Mouse (Mus musculus): ENCODE measurements around the gene Spint2. TPM values are rescaled to one million over a fixed set of nuclear protein-coding genes. Genes with fewer than 3 reads are reported as not detected.
A peak's percentile ranks its signal among the peaks of the same experiment; 100 is the strongest.

Gene Spint2
- polyA plus RNA-seq, 1 experiment from 2014 or later, result 522 TPM

DNA sequence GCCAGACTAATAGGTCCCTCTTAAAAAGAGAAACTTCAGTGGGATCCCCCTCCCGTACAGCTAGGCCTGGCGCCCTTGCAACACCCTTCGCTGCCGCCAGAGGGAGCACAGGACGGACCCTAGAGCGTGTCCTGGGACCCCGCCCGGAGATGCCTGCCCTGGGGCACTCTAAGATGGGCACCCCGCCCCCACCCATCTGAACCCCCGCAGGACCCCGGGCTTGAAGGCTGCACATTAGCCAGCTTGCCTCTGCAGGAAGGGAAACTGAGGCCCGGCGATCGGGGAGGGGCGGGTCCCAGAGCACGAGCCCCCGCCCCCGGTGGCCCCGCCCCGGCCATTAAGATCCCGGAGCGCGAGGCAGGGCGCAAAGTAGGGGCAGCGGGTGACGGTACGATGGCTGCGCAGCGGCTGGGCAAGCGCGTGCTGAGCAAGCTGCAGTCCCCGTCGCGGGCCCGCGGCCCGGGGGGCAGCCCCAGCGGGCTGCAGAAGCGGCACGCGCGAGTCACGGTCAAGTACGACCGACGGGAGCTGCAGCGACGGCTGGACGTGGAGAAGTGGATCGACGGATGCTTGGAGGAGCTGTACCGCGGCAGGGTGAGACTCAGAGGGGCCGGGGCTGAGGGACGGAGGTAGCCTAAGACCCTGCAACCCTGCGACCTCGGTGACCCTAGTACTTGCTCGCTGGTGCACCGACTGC lies 7.4 kb upstream of the Spint2 start, which contains the start of gene Ppp1r14a:
TSS of gene Ppp1r14a (plus strand) at position 367 of the 697 bp plus-strand sequence.
- Histone ChIP-seq H3K27ac (ENCODE audit: low read depth) (peak within 1 kb of the TSS; percentile 91), H3K4me3 (ENCODE audit: low read depth, low read length) (peak within 1 kb of the TSS; percentile 65), H3K27me3 (replicated peaks; ENCODE audit: control insufficient read depth, insufficient read depth, low read length) (no peaks in the 10 kb centered on the region), H3K9me3 (ENCODE audit: control insufficient read depth, low read length) (no peaks in the 10 kb centered on the region), H3K9ac (ENCODE audit: low read length) (peak within 1 kb of the TSS; percentile 62), H3K36me3 (ENCODE audit: control insufficient read depth, insufficient read depth, low read length) (no peaks in the 10 kb centered on the region), H3K4me2 (ENCODE audit: low read length) (peak within 1 kb of the TSS; percentile 66), H3K4me1 (replicated peaks; ENCODE audit: control insufficient read depth, insufficient read depth, low read length) (peaks cover 39% of the 10 kb centered on the region)
- ATAC-seq (replicated peaks; ENCODE audit: low FRiP score, low TSS enrichment, low read depth) (peak; percentile 40; the same call in 1 of the 2 replicates), DNase-seq (ENCODE audit: low spot score) (peak; percentile 95)
- WGBS, result 2% methylated on average over 53 of the region's 59 CpGs

DNA sequence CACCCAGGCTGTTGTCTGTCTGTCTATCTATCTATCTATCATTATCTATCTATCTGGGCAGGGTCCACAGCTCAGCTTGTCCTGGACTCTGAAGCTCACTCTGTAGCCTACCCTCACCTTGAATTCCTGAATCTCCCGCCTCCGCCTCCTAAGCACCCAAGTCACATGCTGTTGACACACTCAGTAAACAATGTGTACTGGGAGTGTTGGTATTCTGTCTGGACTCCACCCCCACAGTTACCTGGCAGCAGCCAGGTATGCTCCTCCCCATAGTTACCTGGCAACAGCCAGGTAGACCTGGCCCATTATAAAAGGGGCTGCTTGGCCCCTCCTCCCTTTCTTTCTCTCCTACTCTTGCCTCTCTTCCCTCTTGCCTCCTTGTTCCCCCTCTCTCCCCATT lies 6.4 kb upstream of the Spint2 start:
- H3K4me2 ChIP-seq (ENCODE audit: low read length), result no peak overlapping the region
- H3K9ac ChIP-seq (ENCODE audit: low read length), result no peak overlapping the region
- ATAC-seq (replicated peaks; ENCODE audit: low FRiP score, low TSS enrichment, low read depth), result 0 out of 2 replicates have a peak, but pooled peaks have one; percentile 3
- no peaks in the 10 kb centered on the region for H3K27me3 ChIP-seq (replicated peaks; ENCODE audit: control insufficient read depth, insufficient read depth, low read length)
- DNase-seq (ENCODE audit: low spot score), result no peak
- H3K4me1 ChIP-seq (replicated peaks; ENCODE audit: control insufficient read depth, insufficient read depth, low read length), result peaks cover 33% of the 10 kb centered on the region
- WGBS, result 72% methylated on average over 2 of the region's 2 CpGs
- no peaks in the 10 kb centered on the region for H3K36me3 ChIP-seq (ENCODE audit: control insufficient read depth, insufficient read depth, low read length)
- no peak overlapping the region for H3K27ac ChIP-seq (ENCODE audit: low read depth)
- no peaks in the 10 kb centered on the region for H3K9me3 ChIP-seq (ENCODE audit: control insufficient read depth, low read length)
- H3K4me3 ChIP-seq (ENCODE audit: low read depth, low read length), result no peak overlapping the region

DNA sequence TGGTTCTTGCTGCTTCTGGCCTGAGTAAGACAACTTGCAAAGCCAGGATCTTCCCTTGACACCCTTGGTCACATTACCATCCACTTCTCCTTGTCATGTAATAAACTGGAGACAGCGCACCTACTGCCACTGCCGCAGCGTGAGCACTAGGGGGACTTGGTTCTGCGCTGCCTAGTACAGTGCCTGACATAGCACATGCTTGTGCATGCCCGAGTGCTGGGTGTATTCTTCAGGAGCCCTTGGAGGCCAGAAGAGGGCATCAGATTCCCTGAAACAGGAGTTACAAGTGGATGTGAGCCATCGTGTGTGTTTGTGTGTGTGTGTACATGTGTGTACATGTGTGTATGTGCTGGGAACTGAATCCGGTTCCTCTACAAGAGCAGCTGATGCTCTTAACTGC lies 5.8 kb upstream of the Spint2 start:
- Histone ChIP-seq H3K4me2 (ENCODE audit: low read length) (no peak overlapping the region), H3K4me3 (ENCODE audit: low read depth, low read length) (no peak overlapping the region), H3K4me1 (replicated peaks; ENCODE audit: control insufficient read depth, insufficient read depth, low read length) (peaks cover 27% of the 10 kb centered on the region), H3K27me3 (replicated peaks; ENCODE audit: control insufficient read depth, insufficient read depth, low read length) (0 out of 2 replicates have a peak, but pooled peaks cover 3% of the 10 kb centered on the region), H3K27ac (ENCODE audit: low read depth) (no peak overlapping the region), H3K9me3 (ENCODE audit: control insufficient read depth, low read length) (no peaks in the 10 kb centered on the region), H3K36me3 (ENCODE audit: control insufficient read depth, insufficient read depth, low read length) (no peaks in the 10 kb centered on the region), H3K9ac (ENCODE audit: low read length) (no peak overlapping the region)
- ATAC-seq (replicated peaks; ENCODE audit: low FRiP score, low TSS enrichment, low read depth) (no peak), DNase-seq (ENCODE audit: low spot score) (no peak)
- WGBS, result 84% methylated on average over 7 of the region's 7 CpGs

GRCm38 (mm10) chr7:29284523-29284922 lies 2.8 kb upstream of the Spint2 start:
- H3K9ac ChIP-seq (ENCODE audit: low read length), result no peak overlapping the region
- no peaks in the 10 kb centered on the region for H3K36me3 ChIP-seq (ENCODE audit: control insufficient read depth, insufficient read depth, low read length)
- H3K4me3 ChIP-seq (ENCODE audit: low read depth, low read length), result no peak overlapping the region
- no peak overlapping the region for H3K4me2 ChIP-seq (ENCODE audit: low read length)
- ATAC-seq (replicated peaks; ENCODE audit: low FRiP score, low TSS enrichment, low read depth), result no peak
- H3K27ac ChIP-seq (ENCODE audit: low read depth), result no peak overlapping the region
- peaks cover 14% of the 10 kb centered on the region; the same call in 1 of the 2 replicates for H3K4me1 ChIP-seq (replicated peaks; ENCODE audit: control insufficient read depth, insufficient read depth, low read length)
- DNase-seq (ENCODE audit: low spot score), result no peak
- H3K27me3 ChIP-seq (replicated peaks; ENCODE audit: control insufficient read depth, insufficient read depth, low read length), result peaks cover 8% of the 10 kb centered on the region
- H3K9me3 ChIP-seq (ENCODE audit: control insufficient read depth, low read length), result no peaks in the 10 kb centered on the region
- WGBS, result 82% methylated on average over 6 of the region's 6 CpGs

GRCm38 (mm10) chr7:29283876-29284275 lies 2.2 kb upstream of the Spint2 start:
- no peak overlapping the region for H3K27ac ChIP-seq (ENCODE audit: low read depth)
- DNase-seq (ENCODE audit: low spot score), result no peak
- WGBS, result 79% methylated on average over 4 of the region's 4 CpGs
- ATAC-seq (replicated peaks; ENCODE audit: low FRiP score, low TSS enrichment, low read depth), result no peak
- no peak overlapping the region for H3K4me3 ChIP-seq (ENCODE audit: low read depth, low read length)
- H3K9me3 ChIP-seq (ENCODE audit: control insufficient read depth, low read length), result no peaks in the 10 kb centered on the region
- peaks cover 13% of the 10 kb centered on the region; the same call in 1 of the 2 replicates for H3K4me1 ChIP-seq (replicated peaks; ENCODE audit: control insufficient read depth, insufficient read depth, low read length)
- H3K4me2 ChIP-seq (ENCODE audit: low read length), result no peak overlapping the region
- H3K9ac ChIP-seq (ENCODE audit: low read length), result no peak overlapping the region
- H3K27me3 ChIP-seq (replicated peaks; ENCODE audit: control insufficient read depth, insufficient read depth, low read length), result peaks cover 8% of the 10 kb centered on the region
- H3K36me3 ChIP-seq (ENCODE audit: control insufficient read depth, insufficient read depth, low read length), result no peaks in the 10 kb centered on the region

GRCm38 (mm10) chr7:29282074-29282554 lies 402 bp upstream of the Spint2 start:
- 8% methylated on average over 21 of the region's 21 CpGs for WGBS
- peak overlapping the region; percentile 88 for H3K4me2 ChIP-seq (ENCODE audit: low read length)
- H3K4me1 ChIP-seq (replicated peaks; ENCODE audit: control insufficient read depth, insufficient read depth, low read length), result peaks cover 8% of the 10 kb centered on the region; the same call in 1 of the 2 replicates
- DNase-seq (ENCODE audit: low spot score), result peak; percentile 66
- H3K36me3 ChIP-seq (ENCODE audit: control insufficient read depth, insufficient read depth, low read length), result no peaks in the 10 kb centered on the region
- H3K27me3 ChIP-seq (replicated peaks; ENCODE audit: control insufficient read depth, insufficient read depth, low read length), result peaks cover 8% of the 10 kb centered on the region
- H3K27ac ChIP-seq (ENCODE audit: low read depth), result peak overlapping the region; percentile 66; the same call in 1 of the 2 replicates
- H3K9me3 ChIP-seq (ENCODE audit: control insufficient read depth, low read length), result no peaks in the 10 kb centered on the region
- H3K4me3 ChIP-seq (ENCODE audit: low read depth, low read length), result peak overlapping the region; percentile 53
- peak overlapping the region; percentile 65 for H3K9ac ChIP-seq (ENCODE audit: low read length)
- ATAC-seq (replicated peaks; ENCODE audit: low FRiP score, low TSS enrichment, low read depth), result peak; percentile 37

- Histone ChIP-seq H3K4me1 (replicated peaks; ENCODE audit: control insufficient read depth, insufficient read depth, low read length) (peaks cover 8% of the 10 kb centered on the region; the same call in 1 of the 2 replicates), H3K9me3 (ENCODE audit: control insufficient read depth, low read length) (no peaks in the 10 kb centered on the region), H3K4me2 (ENCODE audit: low read length) (peak overlapping the region; percentile 88), H3K27me3 (replicated peaks; ENCODE audit: control insufficient read depth, insufficient read depth, low read length) (peaks cover 8% of the 10 kb centered on the region), H3K36me3 (ENCODE audit: control insufficient read depth, insufficient read depth, low read length) (no peaks in the 10 kb centered on the region), H3K27ac (ENCODE audit: low read depth) (peak overlapping the region; percentile 34; the same call in 1 of the 2 replicates), H3K9ac (ENCODE audit: low read length) (peak overlapping the region; percentile 65), H3K4me3 (ENCODE audit: low read depth, low read length) (peak overlapping the region; percentile 53)
- ATAC-seq (replicated peaks; ENCODE audit: low FRiP score, low TSS enrichment, low read depth) (no peak), DNase-seq (ENCODE audit: low spot score) (no peak)
- 11% methylated on average over 13 of the region's 13 CpGs for WGBS
These were observed 911 bp downstream of the Spint2 start for GRCm38 (mm10) chr7:29280801-29281200.

DNA sequence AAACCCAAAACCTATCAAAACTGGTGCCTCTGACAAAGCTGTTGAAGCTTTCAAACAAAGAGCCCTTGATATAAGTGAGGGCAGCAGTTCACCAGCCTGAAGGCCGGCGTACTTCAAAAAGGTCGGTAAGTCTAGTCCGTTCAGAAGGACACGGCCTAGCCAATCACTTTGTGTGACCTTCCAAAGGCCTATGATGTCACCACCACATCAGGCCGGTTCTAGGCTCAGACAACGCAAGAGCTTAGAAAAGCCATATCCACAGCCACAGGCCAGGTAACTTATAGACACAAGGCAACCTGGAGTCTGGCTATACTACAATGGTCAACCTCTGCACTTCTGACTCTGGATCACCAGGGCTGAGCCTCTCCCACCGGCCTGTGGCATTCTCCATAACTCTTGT lies 1.8 kb downstream of the Spint2 start:
- no peak overlapping the region; the same call in 1 of the 2 replicates for H3K9ac ChIP-seq (ENCODE audit: low read length)
- H3K4me2 ChIP-seq (ENCODE audit: low read length), result peak overlapping the region; percentile 88
- H3K9me3 ChIP-seq (ENCODE audit: control insufficient read depth, low read length), result no peaks in the 10 kb centered on the region
- peak overlapping the region; percentile 39; the same call in 1 of the 2 replicates for H3K27ac ChIP-seq (ENCODE audit: low read depth)
- ATAC-seq (replicated peaks; ENCODE audit: low FRiP score, low TSS enrichment, low read depth), result no peak
- H3K4me3 ChIP-seq (ENCODE audit: low read depth, low read length), result peak overlapping the region; percentile 53
- H3K4me1 ChIP-seq (replicated peaks; ENCODE audit: control insufficient read depth, insufficient read depth, low read length), result peaks cover 8% of the 10 kb centered on the region; the same call in 1 of the 2 replicates
- 18% methylated on average over 8 of the region's 8 CpGs for WGBS
- DNase-seq (ENCODE audit: low spot score), result peak; percentile 68
- H3K36me3 ChIP-seq (ENCODE audit: control insufficient read depth, insufficient read depth, low read length), result no peaks in the 10 kb centered on the region
- H3K27me3 ChIP-seq (replicated peaks; ENCODE audit: control insufficient read depth, insufficient read depth, low read length), result peaks cover 8% of the 10 kb centered on the region

All from intestine, embryonic 14.5 days (tissue).